Mouse (Mus musculus) spleen, postnatal 4 days (tissue): ENCODE measurements around the gene Schip1.

Experiments used
- DNase-seq, 2 experiments: peaks; one replicate each; pipeline ENCODE4 v3.0.0; 2022; ENCODE audit warnings: low spot score in 2 of 2

Schip1 gene

DNA sequence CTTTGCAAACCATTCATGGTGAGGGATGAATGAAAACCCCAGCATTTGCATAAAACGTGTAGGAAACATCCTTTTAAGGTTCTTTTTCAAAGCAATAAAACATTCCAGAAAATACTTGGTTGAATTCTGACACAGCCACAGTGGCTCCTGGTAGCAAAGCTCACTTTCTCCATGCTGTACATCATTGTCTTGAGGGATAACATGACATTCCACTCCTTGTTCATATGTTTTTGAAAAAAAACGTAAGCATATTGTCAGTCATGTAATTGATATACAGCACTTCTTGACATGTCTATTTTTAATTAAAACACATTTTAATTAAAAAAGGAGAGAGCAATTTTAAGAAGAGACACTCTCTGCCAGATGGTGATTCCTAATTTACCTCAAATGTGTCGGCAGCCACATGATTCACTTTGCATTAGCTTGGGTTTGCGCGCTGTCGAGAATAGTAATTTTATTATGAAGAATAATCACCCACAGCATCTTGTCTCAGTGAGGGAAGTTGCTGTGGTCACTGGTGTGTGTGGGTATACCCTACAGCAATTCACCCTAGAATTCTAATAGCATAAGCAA, 61.8 kb downstream of the Schip1 start:
- DNase-seq, result no peak

DNA sequence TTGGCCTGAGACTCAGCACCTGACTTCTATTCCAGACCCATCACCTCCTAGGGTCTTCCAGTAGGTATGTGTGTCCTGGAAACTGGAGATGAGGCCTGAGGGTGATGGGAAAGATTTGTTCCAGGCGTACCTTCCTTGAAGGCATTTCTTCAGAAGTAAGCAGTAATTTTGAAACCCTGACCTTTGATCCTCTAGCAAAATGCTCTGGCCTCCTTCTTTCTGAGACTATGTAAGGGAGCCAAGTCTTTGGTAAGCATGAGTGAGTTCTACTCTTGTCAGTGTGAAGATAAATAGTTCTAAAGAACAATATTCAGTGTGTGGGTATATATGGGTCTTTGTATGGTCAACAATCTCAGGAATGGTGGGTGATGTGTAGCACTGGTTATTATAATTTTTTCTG, 65.8 kb downstream of the Schip1 start:
- DNase-seq, result no peak

DNA sequence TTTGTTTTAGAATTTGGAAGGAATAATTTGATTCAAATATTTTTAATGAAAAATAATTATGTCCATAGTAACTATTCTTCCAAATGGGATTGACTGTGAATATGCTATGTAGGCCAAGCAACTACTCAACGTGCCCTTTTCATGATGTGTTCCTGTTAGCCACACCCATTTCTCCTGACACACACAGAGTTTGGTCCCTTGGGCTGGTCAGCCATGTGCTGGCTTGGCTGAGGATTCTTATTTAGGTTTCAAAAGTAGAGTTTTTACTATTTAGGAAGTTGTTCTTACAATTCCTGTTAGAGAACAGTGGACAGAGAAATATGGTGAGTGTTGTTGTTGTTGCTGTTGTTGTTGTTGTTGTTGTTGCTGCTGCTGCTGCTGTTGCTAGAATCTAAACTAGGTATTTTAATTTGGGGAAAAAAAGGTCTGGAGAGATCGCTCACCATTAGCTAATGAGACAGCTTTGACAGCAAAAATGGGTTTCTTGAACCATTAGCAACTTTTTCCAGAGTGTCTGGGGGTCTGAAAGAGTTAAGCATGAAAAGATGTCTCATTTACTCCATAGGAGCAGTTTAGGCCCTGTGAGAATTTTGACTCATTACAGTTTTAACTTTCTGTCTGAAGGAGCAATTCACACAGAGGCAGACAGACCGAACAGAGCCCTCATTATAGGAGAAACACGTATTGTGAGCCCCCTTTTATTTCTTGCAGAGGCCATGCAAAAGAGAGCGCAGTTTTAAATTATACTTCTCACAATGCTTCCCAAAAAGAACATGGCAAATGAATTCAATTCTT, 74.4 kb downstream of the Schip1 start:
- no peak for DNase-seq

DNA sequence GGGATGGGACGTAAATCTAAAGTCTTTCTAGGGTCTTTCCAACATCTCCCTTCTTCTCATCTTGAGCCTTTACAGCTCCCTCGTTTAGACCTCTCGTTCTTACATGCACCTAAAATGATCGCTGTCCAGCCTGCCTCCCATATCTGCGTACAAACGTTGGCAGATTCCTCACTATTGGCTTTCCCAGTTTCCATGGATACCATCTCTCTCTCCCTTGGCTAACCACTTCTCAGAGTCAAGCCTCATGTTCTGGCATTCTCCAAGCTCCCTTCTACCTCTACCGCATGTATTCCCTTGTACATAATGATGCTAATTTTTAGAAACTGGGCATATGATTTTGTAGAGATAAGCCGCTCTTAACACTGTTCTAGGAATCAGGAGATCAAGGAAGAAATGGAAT, 86.1 kb downstream of the Schip1 start:
- no peak for DNase-seq

DNA sequence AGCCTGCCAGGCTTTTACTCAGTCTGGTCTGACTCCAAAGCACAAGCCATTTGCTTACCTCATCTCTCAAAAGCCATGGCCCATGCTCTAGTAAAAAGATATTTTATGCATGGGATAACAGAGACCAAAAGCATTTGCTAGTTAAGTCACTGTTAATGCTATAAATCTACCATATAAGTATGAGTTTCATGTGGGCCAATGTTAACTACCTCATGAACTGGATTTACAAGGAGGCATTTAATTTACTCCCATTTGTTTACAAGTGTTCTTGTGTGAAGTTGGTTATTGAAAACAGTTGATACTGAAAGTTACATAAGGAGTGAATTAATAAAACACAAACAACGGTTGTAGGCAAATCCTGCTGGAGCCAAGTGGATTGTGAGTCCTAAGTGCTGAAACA, 95.6 kb downstream of the Schip1 start:
- DNase-seq, result no peak

DNA sequence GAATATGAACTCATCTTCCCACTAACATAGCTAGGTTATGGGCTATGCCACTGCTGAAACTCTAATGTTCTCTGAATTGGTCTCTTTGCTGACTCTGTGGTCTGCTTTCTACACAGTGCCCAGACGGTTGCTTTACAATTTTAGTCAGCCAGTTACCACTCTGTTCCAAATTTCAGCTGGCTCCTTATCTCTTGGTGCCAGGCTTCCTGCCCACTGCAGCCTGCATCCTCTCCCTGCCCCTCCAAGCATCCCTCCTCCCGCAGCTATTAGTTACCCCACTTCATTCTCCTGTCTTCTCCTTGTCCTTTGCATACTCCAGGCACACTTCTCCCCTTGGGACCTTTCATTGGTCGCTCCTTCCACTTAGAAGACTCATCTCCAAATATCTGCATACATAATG, 96.2 kb downstream of the Schip1 start:
- no peak for DNase-seq

DNA sequence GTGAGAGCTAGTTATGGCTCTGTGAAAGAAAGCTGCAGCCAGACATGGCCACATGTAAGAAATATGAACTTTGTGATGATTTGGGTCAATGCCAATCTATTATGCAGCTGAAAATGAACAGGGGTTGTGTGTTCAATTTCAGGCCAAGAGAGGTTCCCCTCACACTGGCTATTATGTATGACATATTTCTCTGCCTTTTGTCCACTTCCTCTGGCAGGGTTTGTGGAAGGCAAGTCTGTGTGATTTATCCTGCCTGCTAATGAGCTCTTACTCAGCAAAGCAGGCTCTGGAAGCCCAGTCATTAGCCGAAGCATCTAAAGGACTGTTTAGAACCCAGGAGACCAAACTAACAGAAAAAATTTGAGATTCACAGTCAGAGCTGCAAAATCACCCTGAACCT, 113.6 kb downstream of the Schip1 start:
- DNase-seq, result no peak

DNA sequence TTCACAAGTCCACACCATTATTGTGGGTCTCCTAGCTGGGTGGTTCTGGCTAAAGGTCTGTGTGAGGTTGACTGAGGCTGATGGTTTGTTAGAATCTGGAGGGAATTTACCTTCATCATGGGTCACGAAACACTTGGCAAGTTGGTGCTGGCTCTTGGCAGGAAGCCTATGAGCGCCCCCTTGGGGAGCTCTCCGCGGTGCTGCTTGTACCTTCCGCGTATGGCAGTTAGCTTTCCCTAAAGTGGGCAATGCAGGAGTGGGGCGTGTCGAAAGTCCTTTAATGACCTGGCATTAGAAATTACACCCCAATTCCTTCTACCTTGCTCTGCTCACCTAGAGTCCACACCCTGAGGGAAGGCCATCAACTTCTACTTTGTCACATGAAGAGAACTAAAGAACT, 122.9 kb downstream of the Schip1 start:
- DNase-seq, result no peak

DNA sequence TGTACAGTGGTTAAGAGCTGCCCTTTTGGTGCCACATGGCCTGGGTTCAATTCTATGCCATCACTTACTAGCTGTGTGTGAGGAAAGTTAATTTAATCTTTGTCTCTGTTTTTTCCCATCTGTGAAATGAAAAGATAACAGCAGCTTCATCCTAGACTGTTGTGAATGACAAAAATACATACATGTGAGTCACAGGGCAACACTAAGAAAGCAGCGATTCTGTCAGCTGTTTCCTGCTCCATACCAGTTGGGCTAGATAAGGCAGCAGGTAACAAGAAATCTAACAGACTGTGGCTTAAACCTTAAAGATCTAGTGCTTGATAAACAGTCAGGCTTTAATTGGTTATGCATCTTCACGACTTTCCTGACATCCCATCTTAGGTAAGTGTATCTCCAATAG, 124.5 kb downstream of the Schip1 start:
- DNase-seq, result no peak

DNA sequence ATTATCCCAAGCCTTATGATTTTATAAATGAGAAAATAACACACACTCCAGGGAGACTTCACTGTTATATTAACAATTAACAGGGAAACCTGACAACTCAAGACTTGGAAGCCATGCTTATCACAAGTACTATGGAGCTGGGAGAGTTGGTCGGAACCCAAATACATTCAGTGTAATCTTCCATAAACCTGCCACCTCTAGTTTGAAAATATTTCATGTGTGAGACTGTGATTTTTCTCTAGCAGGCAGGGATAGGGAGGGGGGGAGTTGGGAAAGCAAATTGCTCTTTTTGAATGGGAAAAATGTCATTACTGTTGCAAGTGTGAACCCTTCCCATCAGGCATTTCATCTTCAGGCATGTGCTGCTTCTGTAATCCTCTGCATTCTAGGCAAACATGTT, 132.3 kb downstream of the Schip1 start:
- DNase-seq, result no peak

DNA sequence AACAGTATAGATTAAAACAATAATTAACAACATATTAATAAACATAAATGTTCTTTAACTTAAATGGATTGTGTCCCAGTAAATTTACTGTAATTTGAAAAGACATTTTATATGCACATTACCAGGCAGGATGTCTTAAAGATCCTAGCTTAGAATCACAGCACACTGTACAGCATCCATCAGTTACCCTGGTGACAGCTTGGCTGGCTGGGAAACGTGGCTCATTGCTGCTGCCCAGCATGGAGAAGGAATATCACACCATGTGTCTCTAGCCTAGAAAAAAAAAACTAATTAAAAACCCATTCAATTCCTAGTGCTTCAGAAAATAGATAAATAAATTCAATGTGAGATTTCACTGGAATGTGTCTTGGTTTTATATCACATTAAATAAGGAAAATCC, 136.6 kb downstream of the Schip1 start:
- no peak for DNase-seq

DNA sequence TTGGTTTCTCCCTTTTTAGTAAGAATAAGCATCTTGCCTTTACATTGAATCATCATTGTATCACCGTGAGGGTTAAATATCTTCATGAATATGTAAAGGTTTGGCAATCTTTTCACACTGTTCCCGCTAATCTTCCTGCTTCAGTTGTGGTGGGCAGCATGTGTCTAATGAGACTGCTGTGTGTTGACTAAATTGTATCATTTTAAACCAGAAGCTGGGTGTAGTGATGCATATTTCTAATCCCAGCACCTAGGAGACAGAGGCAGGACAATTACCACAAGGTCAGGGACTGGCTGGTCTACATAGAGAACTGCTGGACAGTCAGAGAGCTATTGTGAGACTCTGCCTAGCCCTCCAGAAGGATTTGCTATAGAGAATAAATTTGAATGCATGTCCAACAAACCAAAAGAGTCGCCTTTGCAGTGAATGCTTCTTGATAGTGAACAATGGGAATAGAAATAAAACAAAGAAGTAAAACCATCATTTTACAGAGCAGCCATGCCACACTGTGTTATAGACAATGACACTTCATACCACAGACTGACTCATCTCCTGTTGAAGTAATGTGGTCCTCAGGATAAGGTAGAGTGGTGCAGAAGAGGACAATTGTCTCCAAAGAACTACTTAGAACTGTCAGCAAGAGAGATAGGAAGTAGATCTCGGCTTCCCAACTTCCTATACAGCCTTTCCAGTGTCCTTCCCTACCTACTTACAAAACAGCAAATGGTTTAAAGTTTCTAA, 137.7 kb downstream of the Schip1 start:
- DNase-seq, result no peak

DNA sequence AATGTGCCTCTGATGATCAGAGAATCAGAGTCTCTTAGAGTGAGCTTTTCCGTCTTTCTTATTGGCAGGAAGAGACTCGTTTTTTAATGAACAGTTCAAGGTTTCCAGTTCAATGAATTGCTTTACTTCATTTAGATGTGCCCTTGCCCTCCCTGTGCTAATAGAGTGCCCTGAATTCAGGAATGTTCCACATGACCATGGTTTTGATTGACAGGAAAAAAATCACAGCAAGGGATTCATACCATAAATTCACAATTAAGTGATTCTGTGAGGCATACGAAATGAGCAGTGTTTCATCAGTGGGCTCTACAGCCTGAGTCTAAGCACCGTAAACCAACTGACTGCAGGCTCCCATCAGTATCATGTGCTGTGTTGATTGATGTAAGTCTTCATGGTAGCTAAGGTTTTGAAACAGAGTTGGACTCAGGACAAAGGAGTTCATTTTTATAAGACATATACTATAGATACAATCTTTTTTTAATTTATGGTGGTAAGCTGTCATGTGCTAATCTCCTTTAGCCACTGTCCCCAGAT, 139.4 kb downstream of the Schip1 start:
- DNase-seq, result no peak

DNA sequence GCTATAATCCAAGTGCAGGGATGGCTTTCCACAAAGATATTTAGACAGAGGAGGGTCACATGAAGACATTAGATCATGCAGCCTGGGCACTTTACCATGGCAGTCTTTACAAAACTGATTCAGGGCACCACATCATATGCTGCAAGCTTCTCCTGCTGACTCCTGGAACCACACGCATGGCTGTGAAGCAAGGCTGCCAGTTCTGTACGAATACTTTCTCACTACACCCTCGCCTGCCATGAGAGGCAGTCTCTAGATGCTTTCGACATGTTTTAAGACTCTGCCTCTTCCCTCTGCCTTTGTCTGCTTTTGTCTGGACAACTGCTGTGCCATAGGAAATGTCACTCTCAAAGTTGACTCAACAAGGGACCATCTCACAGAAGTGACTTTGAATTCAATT, 145.8 kb downstream of the Schip1 start:
- DNase-seq, result no peak

DNA sequence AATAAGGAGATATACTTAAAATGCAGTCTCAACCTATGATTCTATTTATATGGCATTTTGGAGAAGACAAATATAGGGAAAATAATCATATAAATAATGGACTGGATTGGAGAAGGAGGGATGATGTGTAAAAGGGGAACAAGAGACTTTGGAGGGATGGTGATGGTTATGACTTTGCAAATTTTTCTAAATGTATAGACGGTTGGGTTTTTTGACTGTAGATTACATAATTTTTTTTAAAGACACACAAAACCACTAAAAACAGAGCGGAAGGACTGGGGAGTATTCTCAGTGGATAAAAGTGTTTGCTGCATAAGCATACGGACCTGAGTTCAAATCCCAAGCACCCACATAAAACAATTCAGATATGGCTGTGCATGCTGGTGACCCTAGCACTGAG, 156.8 kb downstream of the Schip1 start:
- DNase-seq, result no peak

DNA sequence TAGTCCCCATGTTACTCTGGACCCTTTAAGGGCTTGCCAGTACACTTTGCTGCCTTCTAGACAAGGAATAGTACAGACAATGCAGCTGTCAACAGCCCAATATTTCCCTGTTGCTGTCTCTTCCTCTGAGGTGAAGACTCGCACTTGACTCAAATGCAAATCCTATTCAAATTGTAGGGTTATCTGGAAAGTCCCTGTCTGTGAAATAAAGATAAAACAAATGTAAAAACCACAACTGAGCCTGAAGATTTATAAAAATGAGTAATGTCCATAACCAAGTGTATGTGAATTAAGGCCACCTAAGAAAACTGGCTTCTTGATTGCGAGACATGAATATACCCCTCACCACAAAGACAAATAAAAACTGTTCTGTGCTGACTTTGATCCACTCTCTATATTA, 175.3 kb downstream of the Schip1 start:
- DNase-seq, result no peak

DNA sequence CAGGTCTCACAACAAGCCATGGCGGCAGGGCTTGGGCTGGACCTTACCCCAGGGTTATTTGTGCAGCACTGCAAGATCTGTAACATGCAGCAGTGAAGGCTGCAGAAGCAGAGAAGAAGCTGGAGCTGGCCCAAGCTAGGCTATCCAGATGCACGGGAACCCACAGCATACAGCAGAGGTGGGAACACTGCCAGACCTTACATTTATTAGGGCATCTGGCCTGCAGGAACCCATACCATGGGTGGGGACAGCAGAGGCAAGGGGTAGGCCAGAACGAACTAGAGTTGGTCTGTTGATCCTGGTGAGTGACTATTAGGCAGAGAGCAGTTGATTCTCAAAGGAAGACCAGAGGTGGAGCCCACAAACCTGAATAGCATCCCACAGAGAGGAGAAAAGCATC, 178.6 kb downstream of the Schip1 start:
- no peak for DNase-seq

DNA sequence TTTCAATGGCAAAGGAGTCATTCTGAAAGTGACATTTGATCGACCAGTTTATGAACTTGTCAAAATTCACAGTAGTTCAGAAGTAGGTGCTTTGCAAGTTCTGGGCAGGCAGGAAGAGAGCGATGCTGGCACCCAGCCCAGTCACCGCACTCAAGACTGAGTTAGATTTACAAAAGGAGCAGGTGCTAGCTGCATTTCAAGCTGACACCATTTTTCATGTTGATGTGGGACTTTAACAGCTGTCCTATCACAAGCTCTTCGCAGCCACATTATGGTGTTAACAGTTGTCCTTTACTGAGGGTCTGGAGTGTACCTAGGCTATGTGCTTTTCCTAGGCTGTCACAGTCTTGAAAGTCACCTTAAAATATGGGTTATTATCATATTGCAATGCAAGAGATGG, 181.6 kb downstream of the Schip1 start:
- DNase-seq, result no peak

DNA sequence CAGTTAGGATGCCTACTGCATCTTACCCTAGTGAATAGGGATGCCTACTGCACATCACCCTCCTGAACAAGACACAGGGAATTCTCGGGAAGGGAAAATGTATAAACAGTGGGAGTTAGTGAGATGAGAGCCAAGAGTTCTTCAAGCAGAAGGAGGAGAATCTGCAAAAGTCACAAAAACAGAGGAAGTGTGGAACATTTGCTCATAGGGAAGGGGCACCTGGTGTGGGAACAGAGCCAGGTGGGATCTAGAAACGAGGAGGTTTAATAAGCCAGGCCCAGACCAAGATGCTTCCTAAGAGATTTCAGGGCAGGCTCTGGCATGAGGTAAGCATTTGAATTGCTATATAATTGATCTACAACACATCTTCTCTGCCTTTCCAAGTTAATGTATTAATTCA, 186.0 kb downstream of the Schip1 start:
- DNase-seq, result no peak

DNA sequence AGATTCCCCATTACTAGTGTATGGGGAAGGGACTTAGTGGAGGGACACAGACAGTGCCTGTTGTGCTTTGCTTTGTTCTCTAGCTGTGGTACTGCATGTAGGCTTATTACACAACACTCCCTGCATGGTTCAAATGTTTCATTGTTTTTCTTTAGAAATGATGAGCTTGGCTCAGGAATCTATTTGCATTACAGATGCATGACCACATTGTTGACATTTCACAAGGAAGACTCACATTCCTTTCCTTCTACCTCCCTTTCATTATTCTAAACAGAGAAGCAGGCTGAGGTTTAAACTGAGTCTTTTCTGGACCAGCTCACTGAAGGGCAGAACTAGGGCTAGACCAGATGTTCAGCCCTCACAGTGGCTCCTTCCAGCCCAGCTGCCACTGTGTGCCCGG, 187.7 kb downstream of the Schip1 start:
- no peak for DNase-seq

DNA sequence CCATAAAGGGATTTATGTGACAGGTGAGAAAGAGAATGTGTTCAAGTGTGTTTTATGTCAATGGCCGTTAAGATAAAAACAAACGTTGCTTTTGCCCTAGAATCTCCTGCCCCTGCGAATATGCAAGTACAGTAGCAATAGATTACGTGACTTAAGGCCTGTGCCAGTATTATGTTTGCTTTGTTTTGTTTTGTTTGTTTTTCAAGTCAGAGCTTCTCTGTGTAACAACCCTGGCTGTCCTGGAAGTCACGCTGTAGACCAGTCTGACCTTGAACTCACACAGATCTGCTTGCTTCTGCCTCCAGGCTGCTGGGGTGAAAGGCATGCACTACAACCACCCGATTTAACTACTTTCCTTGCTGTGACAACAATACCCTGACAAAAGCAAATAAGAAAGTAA, 197.7 kb downstream of the Schip1 start:
- no peak for DNase-seq

DNA sequence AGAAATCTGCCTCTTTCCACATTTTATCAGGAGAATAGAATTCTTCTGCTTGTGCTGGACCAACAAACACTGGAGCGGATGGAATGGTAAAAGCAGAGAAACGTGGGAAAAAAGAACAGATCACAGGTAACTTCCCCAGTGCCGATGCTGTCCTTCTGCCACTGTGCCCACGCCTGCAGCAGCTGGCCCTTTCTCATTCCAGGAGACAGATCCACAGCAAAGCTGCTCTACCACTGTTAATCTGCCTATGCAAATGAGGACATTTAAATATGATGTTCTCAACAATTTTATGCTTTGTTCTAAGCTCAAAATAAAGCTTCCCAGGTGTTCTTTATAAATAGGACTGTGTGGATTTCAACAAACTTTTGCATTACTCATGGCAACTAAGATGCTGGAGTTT, 203.3 kb downstream of the Schip1 start:
- no peak for DNase-seq

DNA sequence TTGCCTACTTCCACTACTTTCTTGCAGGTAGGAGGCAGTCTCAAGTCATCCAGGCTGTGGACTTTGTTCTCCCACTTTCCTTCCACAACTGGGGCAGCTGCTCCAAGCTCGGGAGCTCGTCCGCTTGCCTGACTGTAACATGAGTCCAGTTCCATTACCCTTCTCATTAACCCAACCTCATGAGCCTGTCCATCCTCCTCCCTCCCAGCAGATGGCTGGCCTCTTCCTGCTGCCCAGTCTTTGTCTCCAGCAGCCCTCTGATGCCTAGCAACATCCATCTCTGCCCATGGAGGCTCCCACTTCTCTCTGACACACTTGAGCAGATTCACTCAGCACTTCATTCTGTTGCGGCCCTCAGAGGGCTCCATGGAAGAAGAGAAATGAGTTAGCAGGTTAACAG, 204.6 kb downstream of the Schip1 start:
- no peak for DNase-seq
